In the genomic region with DNA sequence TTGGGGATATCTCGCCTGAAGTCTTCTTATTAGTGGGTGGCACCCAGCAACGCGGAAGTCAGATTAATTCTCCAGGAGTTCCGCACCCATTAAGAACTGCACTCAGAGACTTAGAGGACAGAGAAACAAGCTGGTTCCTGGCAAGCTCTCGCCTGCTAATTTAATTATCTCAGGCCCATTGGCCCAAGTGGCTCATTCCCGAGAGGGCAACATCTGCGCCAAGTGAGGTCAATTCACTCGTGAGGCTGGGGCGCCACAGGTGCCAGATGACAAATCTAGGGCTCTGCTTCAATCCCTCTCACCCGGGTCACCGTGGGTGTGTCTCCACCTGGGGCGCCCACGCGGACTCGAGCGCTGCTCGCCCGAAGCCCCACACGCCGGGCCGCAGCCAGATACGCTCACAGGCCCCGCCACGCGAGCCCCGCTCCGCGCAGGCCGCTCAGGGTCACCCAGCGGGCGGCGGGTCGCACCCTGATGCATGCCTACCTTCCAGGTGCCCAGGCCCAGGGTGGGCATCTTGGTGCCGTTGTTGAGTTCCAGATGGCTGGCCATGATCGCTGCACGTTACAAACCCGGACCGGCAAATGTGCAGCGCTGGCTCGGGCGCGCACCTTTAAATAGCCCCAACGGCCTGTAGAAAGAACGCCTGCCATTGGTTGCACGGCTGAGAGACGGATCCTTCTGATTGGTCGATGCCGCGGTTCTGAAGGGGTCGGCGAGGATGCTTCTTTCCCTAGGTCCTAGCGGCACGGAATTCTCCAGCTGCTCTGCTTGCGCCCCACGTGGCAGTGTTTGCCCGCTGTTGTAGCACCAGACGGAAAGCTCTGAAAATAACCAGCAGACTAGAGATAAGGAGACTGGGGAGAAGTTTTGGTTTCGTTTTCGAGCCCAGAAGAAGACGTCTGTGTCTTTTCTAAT, we compare ENCODE assay signal across 8 mouse cellular contexts. TPM values are rescaled to one million over a fixed set of nuclear protein-coding genes. Genes with fewer than 3 reads are reported as not detected.
DNase-seq lines count a peak whose midpoint lies in the region; ATAC-seq lines count a peak whose summit lies in the region.

Gene Akr1b3 (minus strand): TSS at position 625 of the 918 bp plus-strand sequence.

- H3K27me3 ChIP-seq in forebrain, embryonic 14.5 days (replicated peaks; ENCODE audit: control insufficient read depth, insufficient read depth, low read length) = no peaks in the 10 kb centered on the region
- no peaks in the 10 kb centered on the region for H3K27me3 ChIP-seq in neural tube, embryonic 15.5 days (replicated peaks)

- H3K9ac ChIP-seq in forebrain, embryonic 14.5 days (ENCODE audit: low read length) = peak within 1 kb of the TSS; percentile 68
- peak within 1 kb of the TSS; percentile 81 for H3K9ac ChIP-seq in neural tube, embryonic 15.5 days (replicated peaks)

- no peak within 1 kb of the TSS; the same call in 1 of the 2 replicates for H3K27ac ChIP-seq in forebrain, embryonic 14.5 days (ENCODE audit: low read depth, low read length)
- peak within 1 kb of the TSS; percentile 66 for H3K27ac ChIP-seq in neural tube, embryonic 15.5 days (replicated peaks)

- under 1% methylated on average over 60 of the region's 60 CpGs for WGBS in forebrain, embryonic 14.5 days
- WGBS in neural tube, embryonic 15.5 days = under 1% methylated on average over 60 of the region's 60 CpGs

- ATAC-seq in forebrain, embryonic 14.5 days = peak; percentile 100
- peak; percentile 100 for ATAC-seq in neural tube, embryonic 15.5 days (ENCODE audit: low FRiP score)

- peaks cover 5% of the 10 kb centered on the region; the same call in 1 of the 2 replicates for H3K4me1 ChIP-seq in forebrain, embryonic 14.5 days (ENCODE audit: control insufficient read depth, insufficient read depth, low read length)
- peaks cover 17% of the 10 kb centered on the region for H3K4me1 ChIP-seq in neural tube, embryonic 15.5 days

- peak within 1 kb of the TSS; percentile 57 for H3K4me3 ChIP-seq in forebrain, embryonic 14.5 days (ENCODE audit: low read depth, low read length)
- H3K4me3 ChIP-seq in neural tube, embryonic 15.5 days (replicated peaks) = peak within 1 kb of the TSS; percentile 75

- peak within 1 kb of the TSS; percentile 88 for H3K4me2 ChIP-seq in forebrain, embryonic 14.5 days (ENCODE audit: low read length)
- peak within 1 kb of the TSS; percentile 83 for H3K4me2 ChIP-seq in neural tube, embryonic 15.5 days

- intact Hi-C loops in heart, postnatal 14 days (cut with DNase I) = no loop called here

- H3K36me3 ChIP-seq in forebrain, embryonic 14.5 days (ENCODE audit: control insufficient read depth, insufficient read depth, low read length) = no peaks in the 10 kb centered on the region; the same call in 1 of the 2 replicates
- H3K36me3 ChIP-seq in neural tube, embryonic 15.5 days = no peaks in the 10 kb centered on the region

- peak; percentile 98 for DNase-seq in ES-CJ7 (ENCODE audit: low read depth, low spot score)
- DNase-seq in cerebellum, adult 11 months = peak; percentile 82
- peak; percentile 97 for DNase-seq in forebrain, embryonic 14.5 days (ENCODE audit: low spot score)
- peak; percentile 86 to 89 for DNase-seq in heart, postnatal 14 days
- peak; percentile 92 for DNase-seq in layer of hippocampus, adult 11-12 months (ENCODE audit: low spot score)
- peak; percentile 95 for DNase-seq in lung, adult 18-20 months
- peak; percentile 94 for DNase-seq in testis, postnatal 14 days (ENCODE audit: low spot score)

- no peaks in the 10 kb centered on the region for H3K9me3 ChIP-seq in forebrain, embryonic 14.5 days (replicated peaks; ENCODE audit: control insufficient read depth, low read length)
- H3K9me3 ChIP-seq in neural tube, embryonic 15.5 days (replicated peaks) = no peaks in the 10 kb centered on the region

RNA-seq across cellular contexts. Expression of gene Akr1b3, which starts in this region (rescaled TPM):
- polyA plus RNA-seq in forebrain, embryonic 14.5 days (2014; fragmentation: Nextera tagmentation; extraction: Ambion mirVana) = 117 and 134 TPM in 2 replicates
- total RNA-seq in heart, postnatal 14 days (2021) = 100 to 1,000 TPM; 221 to 256 TPM
- polyA plus RNA-seq in neural tube, embryonic 15.5 days (2015; fragmentation: Nextera tagmentation; extraction: Ambion mirVana) = 126 and 145 TPM in 2 replicates
